Comparison of ENCODE assay signal across 12 mouse cellular contexts in genomic region chr7:101330074-101330840, GRCm38 (mm10). TPM values are rescaled to one million over a fixed set of nuclear protein-coding genes. Genes with fewer than 3 reads are reported as not detected.
DNase-seq lines count a peak whose midpoint lies in the region; ATAC-seq and TF ChIP-seq lines count a peak whose summit lies in the region.
"Had no signal": no experiment of that assay in that cellular context is flagged by ENCODE, and none has a peak within 500 bp of the region (broad histone marks: within the 10 kb centered on the region; RNA-seq: fewer than 3 reads in every experiment).

No protein-coding gene starts in this region.

- TF ChIP-seq CTCF in cerebellum, adult 2 months (IDR thresholded peaks at IDR 0.05; ENCODE audit: borderline replicate concordance, insufficient read depth, low read depth, low read length), result no peak

- 0 out of 2 replicates have a peak, but pooled peaks cover 5% of the 10 kb centered on the region for H3K36me3 ChIP-seq in limb, embryonic 12.5 days
- H3K36me3 ChIP-seq in limb, embryonic 10.5 days, result no peaks in the 10 kb centered on the region
- no peaks in the 10 kb centered on the region for H3K36me3 ChIP-seq in midbrain, embryonic 15.5 days (replicated peaks)
- no peaks in the 10 kb centered on the region for H3K36me3 ChIP-seq in forebrain, embryonic 14.5 days (ENCODE audit: control insufficient read depth, insufficient read depth, low read length)

- peaks cover 61% of the 10 kb centered on the region for H3K4me1 ChIP-seq in cerebellum, adult 2 months (ENCODE audit: control insufficient read depth, insufficient read depth, low read length)
- H3K4me1 ChIP-seq in limb, embryonic 12.5 days (replicated peaks), result peaks cover 24% of the 10 kb centered on the region
- no peaks in the 10 kb centered on the region for H3K4me1 ChIP-seq in limb, embryonic 10.5 days
- H3K4me1 ChIP-seq in midbrain, embryonic 15.5 days, result peaks cover 17% of the 10 kb centered on the region
- peaks cover 9% of the 10 kb centered on the region for H3K4me1 ChIP-seq in forebrain, embryonic 14.5 days (ENCODE audit: control insufficient read depth, insufficient read depth, low read length)

- no peaks in the 10 kb centered on the region for H3K9me3 ChIP-seq in limb, embryonic 12.5 days
- no peaks in the 10 kb centered on the region for H3K9me3 ChIP-seq in limb, embryonic 10.5 days (replicated peaks)
- H3K9me3 ChIP-seq in midbrain, embryonic 15.5 days, result no peaks in the 10 kb centered on the region
- H3K9me3 ChIP-seq in forebrain, embryonic 14.5 days (replicated peaks; ENCODE audit: control insufficient read depth, low read length), result no peaks in the 10 kb centered on the region

- H3K4me2 ChIP-seq in limb, embryonic 12.5 days, result no peak overlapping the region
- H3K4me2 ChIP-seq in midbrain, embryonic 15.5 days, result no peak overlapping the region
- no peak overlapping the region for H3K4me2 ChIP-seq in forebrain, embryonic 14.5 days (ENCODE audit: low read length)

- H3K27me3 ChIP-seq in cerebellum, adult 2 months (ENCODE audit: control insufficient read depth, insufficient read depth, low read length), result no peaks in the 10 kb centered on the region
- H3K27me3 ChIP-seq in limb, embryonic 12.5 days, result no peaks in the 10 kb centered on the region
- no peaks in the 10 kb centered on the region for H3K27me3 ChIP-seq in limb, embryonic 10.5 days (ENCODE audit: low read depth, poor library complexity, severe bottlenecking)
- H3K27me3 ChIP-seq in midbrain, embryonic 15.5 days (replicated peaks), result no peaks in the 10 kb centered on the region
- no peaks in the 10 kb centered on the region for H3K27me3 ChIP-seq in forebrain, embryonic 14.5 days (replicated peaks; ENCODE audit: control insufficient read depth, insufficient read depth, low read length)

- no peak for TF ChIP-seq POLR2A in cerebellum, adult 2 months (IDR thresholded peaks at IDR 0.05; ENCODE audit: borderline replicate concordance, insufficient read depth, low read length)

- 30% methylated on average over 10 of the region's 10 CpGs for WGBS in cerebellum, adult 2 months
- whole genome bisulfite sequencing in limb, embryonic 12.5 days, result 72% methylated on average over 10 of the region's 10 CpGs
- WGBS in limb, embryonic 10.5 days, result 78% methylated on average over 10 of the region's 10 CpGs
- WGBS in midbrain, embryonic 15.5 days, result 74% methylated on average over 10 of the region's 10 CpGs
- 71% methylated on average over 10 of the region's 10 CpGs for WGBS in forebrain, embryonic 14.5 days

- peak; percentile 24 to 44 for DNase-seq in cerebellum, adult 2 months
- no peak for DNase-seq in cerebellum, adult 11-12 months
- no peak for DNase-seq in limb, embryonic 10.5 days (ENCODE audit: low spot score)
- peak; percentile 89 for DNase-seq in NIH3T3 (ENCODE audit: low read depth)
- DNase-seq in forebrain, embryonic 14.5 days (ENCODE audit: low spot score), result no peak
- DNase-seq in gastrocnemius, adult 18-20 months (ENCODE audit: low spot score), result no peak
- DNase-seq: forebrain, postnatal 0 days; heart, postnatal 14 days; kidney, adult 18-20 months; right cerebral cortex, postnatal 25 days had no signal

- no peak overlapping the region for H3K9ac ChIP-seq in limb, embryonic 12.5 days (replicated peaks)
- H3K9ac ChIP-seq in midbrain, embryonic 15.5 days, result no peak overlapping the region
- no peak overlapping the region for H3K9ac ChIP-seq in forebrain, embryonic 14.5 days (ENCODE audit: low read length)
- H3K9ac ChIP-seq: forebrain, postnatal 0 days had no signal

- peak overlapping the region; percentile 25 for H3K27ac ChIP-seq in cerebellum, adult 2 months (ENCODE audit: insufficient read depth, low read length)
- no peak overlapping the region for H3K27ac ChIP-seq in limb, embryonic 12.5 days
- H3K27ac ChIP-seq in limb, embryonic 10.5 days, result no peak overlapping the region
- H3K27ac ChIP-seq in midbrain, embryonic 15.5 days, result no peak overlapping the region
- no peak overlapping the region for H3K27ac ChIP-seq in forebrain, embryonic 14.5 days (ENCODE audit: low read depth, low read length)

- no peak overlapping the region for H3K4me3 ChIP-seq in cerebellum, adult 2 months (replicated peaks; ENCODE audit: insufficient read depth, low read depth, low read length)
- no peak overlapping the region for H3K4me3 ChIP-seq in limb, embryonic 12.5 days (replicated peaks)
- H3K4me3 ChIP-seq in limb, embryonic 10.5 days, result no peak overlapping the region
- H3K4me3 ChIP-seq in midbrain, embryonic 15.5 days, result no peak overlapping the region
- no peak overlapping the region for H3K4me3 ChIP-seq in forebrain, embryonic 14.5 days (ENCODE audit: low read depth, low read length)

- peak; percentile 18; the same call in 1 of the 2 replicates for ATAC-seq in limb, embryonic 12.5 days (ENCODE audit: insufficient number of reproducible peaks, insufficient read depth, low FRiP score, low TSS enrichment, low read depth)
- 0 out of 2 replicates have a peak, but pooled peaks have one; percentile 18 for ATAC-seq in midbrain, embryonic 15.5 days (replicated peaks)
- no peak for ATAC-seq in forebrain, embryonic 14.5 days

RNA-seq across cellular contexts. Expression of gene Stard10, which starts 13.4 kb away (rescaled TPM):
- polyA plus RNA-seq in cerebellum, adult 2 months (2012; rRNA removed), result 119 and 123 TPM in 2 replicates
- 17.2 and 17.8 TPM in 2 replicates for polyA plus RNA-seq in limb, embryonic 12.5 days (2016; fragmentation: Nextera tagmentation; extraction: Ambion mirVana)
- polyA plus RNA-seq in limb, embryonic 10.5 days (2016; fragmentation: Nextera tagmentation; extraction: Ambion mirVana), result 10.1 and 11.7 TPM in 2 replicates
- 8.7 and 9.6 TPM in 2 replicates for polyA plus RNA-seq in midbrain, embryonic 15.5 days (2015; fragmentation: Nextera tagmentation; extraction: Ambion mirVana)
- polyA plus RNA-seq in forebrain, embryonic 14.5 days (2014; fragmentation: Nextera tagmentation; extraction: Ambion mirVana), result 8.0 and 8.1 TPM in 2 replicates
- 10 to 100 TPM; 40.4 to 41.1 TPM for total RNA-seq in gastrocnemius, adult 18-20 months (2021)

RNA-seq across cellular contexts. Expression of gene Arap1, which starts 17.6 kb away (rescaled TPM):
- polyA plus RNA-seq in cerebellum, adult 2 months (2012; rRNA removed), result 41.8 and 44.8 TPM in 2 replicates
- polyA plus RNA-seq in limb, embryonic 12.5 days (2016; fragmentation: Nextera tagmentation; extraction: Ambion mirVana), result 18.0 and 24.0 TPM in 2 replicates
- 13.1 and 20.5 TPM in 2 replicates for polyA plus RNA-seq in limb, embryonic 10.5 days (2016; fragmentation: Nextera tagmentation; extraction: Ambion mirVana)
- polyA plus RNA-seq in midbrain, embryonic 15.5 days (2015; fragmentation: Nextera tagmentation; extraction: Ambion mirVana), result 10.4 and 10.6 TPM in 2 replicates
- polyA plus RNA-seq in forebrain, embryonic 14.5 days (2014; fragmentation: Nextera tagmentation; extraction: Ambion mirVana), result 5.8 and 6.5 TPM in 2 replicates
- total RNA-seq in gastrocnemius, adult 18-20 months (2021), result 10 to 100 TPM; 18.6 to 21.4 TPM

RNA-seq across cellular contexts. Expression of gene Atg16l2, which starts 28.2 kb away (rescaled TPM):
- 60.5 and 62.6 TPM in 2 replicates for polyA plus RNA-seq in cerebellum, adult 2 months (2012; rRNA removed)
- 23.2 and 25.8 TPM in 2 replicates for polyA plus RNA-seq in limb, embryonic 12.5 days (2016; fragmentation: Nextera tagmentation; extraction: Ambion mirVana)
- polyA plus RNA-seq in limb, embryonic 10.5 days (2016; fragmentation: Nextera tagmentation; extraction: Ambion mirVana), result 19.6 and 23.0 TPM in 2 replicates
- polyA plus RNA-seq in midbrain, embryonic 15.5 days (2015; fragmentation: Nextera tagmentation; extraction: Ambion mirVana), result 26.1 and 26.9 TPM in 2 replicates
- polyA plus RNA-seq in forebrain, embryonic 14.5 days (2014; fragmentation: Nextera tagmentation; extraction: Ambion mirVana), result 13.5 and 17.8 TPM in 2 replicates
- 1 to 10 TPM; 6.5 to 8.9 TPM for total RNA-seq in gastrocnemius, adult 18-20 months (2021)

Comparison
In these comparisons a context has a peak if more than half of its experiments do, and no peak if none do; other contexts are left out.
1. DNase-seq: peak in cerebellum, adult 2 months (2 of 2) and NIH3T3 (single experiment); none in cerebellum, adult 11-12 months (single experiment), limb, embryonic 10.5 days (single experiment), forebrain, embryonic 14.5 days (single experiment) and gastrocnemius, adult 18-20 months (single experiment).